Mouse (Mus musculus): Measurements from ENCODE around the gene Abca7.
"Not testable (repeated sequence)": the region's sequence is repeated elsewhere in the genome, so short reads cannot be mapped to it uniquely, and the experiment has no call there.

Abca7 gene

GRCm38 (mm10) chr10:80044087-80044486 is 47.8 kb downstream of the Abca7 start:
- no peak for DNase-seq (ENCODE audit: extremely low read depth, low read depth)

DNA sequence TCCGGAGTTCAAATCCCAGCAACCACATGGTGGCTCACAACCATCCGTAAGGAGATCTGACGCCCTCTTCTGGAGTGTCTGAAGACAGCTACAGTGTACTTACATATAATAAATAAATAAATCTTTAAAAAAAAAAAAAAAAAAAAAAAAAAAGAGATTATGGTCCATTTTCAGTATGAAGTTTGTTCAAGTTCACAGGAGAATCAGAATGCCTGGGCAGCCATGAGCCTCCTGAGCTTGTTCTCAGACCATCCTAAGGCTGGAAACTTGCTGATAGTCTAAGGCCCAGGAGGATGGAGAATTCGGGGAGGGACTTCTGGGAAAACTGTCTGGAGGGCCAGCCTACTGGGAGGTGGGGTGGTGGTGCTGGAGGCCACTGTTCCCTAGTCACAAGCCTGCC is 49.1 kb downstream of the Abca7 start:
- not testable (repeated sequence) for DNase-seq (ENCODE audit: extremely low read depth, low read depth)

GRCm38 (mm10) chr10:80045766-80046165 is 49.5 kb downstream of the Abca7 start:
- no peak for DNase-seq (ENCODE audit: extremely low read depth, low read depth)

DNA sequence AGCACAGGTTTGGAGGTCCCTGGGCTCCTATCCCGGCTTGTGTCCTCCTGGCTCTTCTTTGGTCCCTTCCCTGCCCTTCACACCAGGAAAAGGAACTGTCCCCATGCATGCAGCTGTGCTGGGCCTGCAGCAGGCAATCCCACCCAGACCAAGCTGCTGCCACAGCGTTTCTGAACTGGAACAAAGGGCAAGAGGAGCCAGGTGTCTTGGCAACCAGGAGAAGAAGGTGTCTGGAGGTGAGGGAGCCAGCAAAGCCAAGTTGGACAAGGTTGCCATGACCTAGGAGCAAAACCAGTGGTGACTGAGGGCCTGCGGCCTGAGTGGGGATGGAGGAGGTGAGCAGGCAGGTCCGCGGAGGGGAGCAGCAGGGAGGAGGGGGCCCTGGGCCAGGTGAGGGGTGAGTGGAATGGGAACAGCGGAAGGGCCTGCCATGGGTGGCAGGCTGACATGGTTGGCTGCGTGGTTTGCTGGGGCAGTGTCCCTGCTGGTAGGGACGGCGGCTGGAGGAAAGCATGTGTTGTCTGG is 50.8 kb downstream of the Abca7 start, which contains the start of gene Gpx4:
Gene Gpx4 (plus strand): TSS at position 126 of the 525 bp plus-strand sequence.
- no peak for DNase-seq (ENCODE audit: extremely low read depth, low read depth)

DNA sequence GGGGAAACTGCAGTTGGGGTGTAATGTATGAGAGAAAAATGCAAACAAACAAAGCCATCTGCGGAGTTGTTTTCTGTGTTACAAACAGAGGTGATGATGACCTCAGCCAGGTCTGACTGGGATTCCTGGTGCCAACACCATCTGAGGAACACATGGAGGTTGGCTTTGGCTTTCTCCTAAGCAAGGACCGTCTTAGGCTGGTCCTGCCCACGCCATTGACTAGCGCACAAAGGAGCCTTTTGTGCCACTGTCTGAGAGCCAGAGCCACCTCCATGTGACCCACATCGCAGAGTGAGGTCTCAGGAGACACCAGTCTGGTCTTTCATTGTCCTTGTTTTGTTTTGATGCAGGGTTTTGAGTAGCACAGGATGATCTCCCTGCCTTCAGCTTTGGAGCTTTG is 52.1 kb downstream of the Abca7 start:
- no peak for DNase-seq (ENCODE audit: extremely low read depth, low read depth)

DNA sequence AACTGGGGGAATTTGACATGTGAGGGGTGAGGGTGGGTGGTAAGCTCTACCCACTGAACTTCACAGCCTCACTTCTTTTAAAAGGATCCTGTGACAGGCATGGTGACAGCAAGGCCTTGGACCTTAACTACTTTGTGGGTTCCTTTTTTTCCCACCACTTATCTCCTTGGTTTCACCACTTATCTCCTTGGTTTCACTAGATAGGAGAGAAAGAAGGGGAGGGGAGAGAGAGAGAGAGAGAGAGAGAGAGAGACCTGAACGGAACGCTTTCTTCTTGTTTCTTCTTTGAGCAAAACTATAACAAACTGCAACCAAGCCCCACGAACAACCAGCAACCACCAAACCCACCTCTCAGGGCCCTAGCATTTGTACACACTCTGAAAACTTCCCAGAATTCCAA is 52.5 kb downstream of the Abca7 start:
- no peak for DNase-seq (ENCODE audit: extremely low read depth, low read depth)

GRCm38 (mm10) chr10:80050244-80050643 is 54.0 kb downstream of the Abca7 start:
- no peak for DNase-seq (ENCODE audit: extremely low read depth, low read depth)

DNA sequence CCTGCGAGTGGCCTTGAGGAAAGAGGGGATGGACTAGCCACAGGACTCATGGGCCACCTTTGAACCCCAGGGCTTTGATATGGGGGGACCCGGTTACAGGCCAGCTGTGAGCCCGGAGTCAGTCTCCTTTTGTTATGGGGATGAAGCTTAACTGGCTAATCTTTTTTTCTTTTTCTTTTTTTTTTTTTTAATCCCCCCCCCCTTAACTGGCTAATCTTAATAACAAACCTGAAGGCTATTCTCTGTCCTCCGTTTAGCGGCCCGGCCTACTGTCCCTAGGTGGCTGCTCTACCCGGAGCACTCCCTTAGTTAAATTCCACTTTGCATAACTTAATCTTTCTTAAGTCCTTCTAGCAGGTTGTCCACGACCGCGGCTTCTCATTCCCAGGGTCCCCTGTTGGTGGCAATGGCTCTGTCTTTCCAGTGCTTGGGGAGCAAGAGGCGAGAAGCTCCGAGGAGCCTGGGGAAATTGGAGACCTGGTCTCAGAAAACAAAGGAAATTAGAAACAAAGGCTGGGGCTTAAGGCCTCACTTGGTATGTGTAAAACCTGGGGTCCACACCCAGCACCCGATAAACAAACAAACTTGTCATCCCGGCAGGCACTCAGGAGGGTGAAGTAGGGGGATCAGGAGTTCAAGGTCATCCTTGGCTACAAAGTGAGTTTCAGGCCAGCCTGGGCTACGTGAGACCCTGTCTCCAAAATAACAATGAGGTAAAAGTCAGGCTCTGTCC is 54.8 kb downstream of the Abca7 start:
- no peak for DNase-seq (ENCODE audit: extremely low read depth, low read depth)

DNA sequence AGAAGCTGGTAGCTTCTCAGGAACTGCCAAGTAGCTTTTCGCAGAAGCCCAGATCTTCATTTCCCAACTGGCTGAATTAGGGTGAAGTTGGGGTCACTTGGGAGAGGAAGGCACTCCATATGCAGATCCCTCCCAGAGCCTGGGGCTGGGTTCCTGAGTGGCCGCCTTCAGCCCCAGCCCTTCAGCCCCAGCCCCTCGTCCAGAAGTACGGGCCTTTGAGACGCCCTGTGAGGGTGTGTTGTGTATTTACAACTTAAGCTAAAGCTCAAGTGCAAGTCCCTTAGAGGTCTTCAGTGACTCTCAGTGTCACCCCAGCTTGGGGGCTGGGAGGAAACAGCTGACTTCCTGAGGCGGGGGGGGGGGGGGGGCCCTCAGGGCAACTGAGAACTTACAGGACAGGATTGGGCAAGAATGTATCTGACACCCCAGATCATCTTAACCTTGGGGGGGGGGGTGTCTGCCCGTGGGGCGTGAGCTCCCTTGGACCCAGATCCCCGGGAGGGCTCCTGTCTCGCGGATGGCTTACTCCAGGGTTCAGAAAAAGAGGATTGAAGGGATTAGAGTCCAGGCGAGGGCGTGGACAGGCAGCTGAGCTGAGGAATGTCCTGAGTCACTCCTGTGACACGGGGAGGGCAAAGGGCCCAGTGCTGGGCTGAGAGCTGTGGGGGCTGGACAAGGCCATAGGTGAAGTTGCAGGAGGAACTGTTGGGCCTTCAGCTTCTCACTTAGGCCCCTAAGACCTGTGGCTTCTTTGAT is 55.5 kb downstream of the Abca7 start:
- no peak for DNase-seq (ENCODE audit: extremely low read depth, low read depth)

DNA sequence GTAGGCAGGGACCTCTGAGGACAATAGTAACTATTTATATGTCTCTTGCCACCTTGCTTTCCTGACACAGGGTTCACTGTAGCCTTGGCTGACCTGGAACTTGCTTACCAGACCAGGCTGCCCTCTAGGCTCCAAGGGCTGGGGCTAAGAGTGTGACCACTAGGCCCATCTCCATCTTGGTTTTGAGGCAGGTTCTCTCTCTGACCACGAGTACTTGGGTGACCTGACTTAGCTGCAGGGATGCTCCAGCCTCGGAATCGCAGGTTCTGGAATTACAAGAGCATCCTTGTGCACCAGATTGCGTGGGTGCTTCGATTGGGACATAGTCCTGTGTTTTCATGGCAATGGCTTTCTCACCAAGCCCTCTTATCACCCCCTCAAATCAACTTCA is 56.1 kb downstream of the Abca7 start:
- DNase-seq (ENCODE audit: extremely low read depth, low read depth) = no peak

DNA sequence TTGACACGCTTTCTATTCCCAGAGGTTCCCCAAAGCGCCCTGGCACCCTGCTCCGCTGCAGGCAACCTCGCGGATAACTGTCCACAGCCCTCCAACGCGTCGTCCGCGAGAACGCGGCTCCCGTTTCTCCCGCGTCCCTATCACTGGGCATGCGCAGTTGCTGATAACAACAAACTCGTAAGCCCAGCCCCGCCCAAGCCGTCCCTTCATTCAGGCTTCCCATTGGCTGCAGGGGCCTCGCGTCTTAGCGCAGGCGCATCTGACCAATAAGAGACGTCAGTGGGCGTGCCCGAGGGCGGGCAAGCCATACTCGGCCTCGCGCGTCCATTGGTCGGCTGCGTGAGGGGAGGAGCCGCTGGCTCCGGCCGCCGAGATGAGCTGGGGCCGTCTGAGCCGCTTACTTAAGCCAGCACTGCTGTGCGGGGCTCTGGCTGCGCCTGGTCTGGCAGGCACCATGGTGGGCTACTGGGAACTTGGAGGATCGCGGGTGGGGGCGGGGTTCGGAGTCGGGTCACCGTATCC is 57.0 kb downstream of the Abca7 start:
- DNase-seq (ENCODE audit: extremely low read depth, low read depth) = peak; percentile 96

DNA sequence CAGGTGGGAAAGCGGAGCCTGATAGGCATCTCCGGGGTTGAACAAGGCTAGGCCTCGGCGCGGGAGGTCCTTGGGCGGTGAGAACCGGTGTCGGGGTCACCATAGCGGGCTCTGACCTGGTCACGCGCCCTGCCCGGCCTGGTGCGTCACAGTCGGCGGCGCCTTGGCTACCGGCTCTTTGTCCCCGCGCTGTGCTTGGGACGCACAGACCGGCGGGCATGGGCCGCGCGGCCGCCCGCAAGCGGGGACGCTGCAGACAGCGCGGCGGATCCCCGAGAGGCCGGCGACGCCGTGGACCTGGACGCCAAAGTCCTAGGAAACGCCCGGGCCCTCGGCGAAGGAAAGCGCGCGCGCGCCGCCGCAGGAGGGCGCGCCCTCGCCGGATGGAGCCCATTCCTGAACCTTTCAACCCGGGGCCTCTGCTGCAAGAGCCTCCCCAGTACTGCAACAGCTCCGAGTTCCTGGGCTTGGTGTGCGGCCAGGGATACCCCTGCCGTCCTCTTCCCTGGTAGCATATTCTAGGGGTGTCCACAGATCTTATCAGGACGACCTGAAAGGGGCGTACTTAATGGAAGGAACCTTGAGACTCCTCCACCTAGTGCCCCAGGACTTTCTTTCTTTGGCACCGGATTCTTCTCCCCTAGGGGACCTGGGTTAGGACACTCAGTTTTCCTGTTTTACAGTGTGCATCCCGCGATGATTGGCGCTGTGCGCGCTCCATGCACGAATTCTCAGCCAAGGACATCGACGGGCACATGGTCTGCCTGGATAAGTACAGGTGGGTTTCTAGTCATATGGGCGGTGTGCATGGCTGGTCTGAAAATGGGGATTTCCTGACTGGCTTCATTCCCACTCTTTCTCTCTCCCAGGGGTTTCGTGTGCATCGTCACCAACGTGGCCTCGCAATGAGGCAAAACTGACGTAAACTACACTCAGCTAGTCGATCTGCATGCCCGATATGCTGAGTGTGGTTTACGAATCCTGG is 57.8 kb downstream of the Abca7 start:
- no peak for DNase-seq (ENCODE audit: extremely low read depth, low read depth)

GRCm38 (mm10) chr10:80054911-80055310 is 58.6 kb downstream of the Abca7 start:
- not testable (repeated sequence) for DNase-seq (ENCODE audit: extremely low read depth, low read depth)

- no peak for DNase-seq (ENCODE audit: extremely low read depth, low read depth)
These were observed 59.1 kb downstream of the Abca7 start for GRCm38 (mm10) chr10:80055364-80055763.

DNA sequence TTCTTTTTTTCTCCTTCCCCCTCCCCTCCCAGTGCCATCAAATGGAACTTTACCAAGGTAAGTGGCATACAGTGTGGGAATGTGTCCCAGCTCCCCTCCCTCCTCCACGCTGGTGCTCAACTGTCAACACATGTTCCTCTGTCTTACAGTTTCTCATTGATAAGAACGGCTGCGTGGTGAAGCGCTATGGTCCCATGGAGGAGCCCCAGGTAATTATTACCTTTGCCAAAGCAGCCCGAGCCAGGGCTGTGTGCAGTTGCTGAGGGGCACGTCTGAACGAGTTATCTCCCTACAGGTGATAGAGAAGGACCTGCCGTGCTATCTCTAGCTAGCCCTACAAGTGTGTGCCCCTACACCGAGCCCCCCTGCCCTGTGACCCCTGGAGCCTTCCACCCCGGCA is 59.6 kb downstream of the Abca7 start:
- no peak for DNase-seq (ENCODE audit: extremely low read depth, low read depth)

DNA sequence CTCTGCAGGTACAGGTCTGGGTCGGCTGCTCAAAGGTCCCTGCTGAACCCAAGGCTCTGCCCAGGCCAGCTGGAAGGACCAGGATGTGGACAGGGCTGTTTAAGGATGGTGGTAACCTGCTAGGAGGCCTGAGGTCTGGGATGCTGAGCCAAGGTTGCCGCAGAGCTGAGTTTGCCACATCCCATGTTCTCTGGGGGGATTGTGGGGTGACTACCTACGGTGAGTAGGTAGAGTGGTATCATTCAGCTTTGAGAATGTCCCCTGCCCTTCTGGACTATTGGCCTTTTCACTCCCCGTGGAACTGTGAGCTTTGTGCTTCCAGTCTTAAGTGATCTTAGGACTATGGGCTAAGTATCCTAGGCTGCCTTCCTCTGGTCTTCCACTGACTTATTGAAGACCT is 60.2 kb downstream of the Abca7 start:
- no peak for DNase-seq (ENCODE audit: extremely low read depth, low read depth)

- no peak for DNase-seq (ENCODE audit: extremely low read depth, low read depth)
These were observed 60.8 kb downstream of the Abca7 start for GRCm38 (mm10) chr10:80056976-80057682.

DNA sequence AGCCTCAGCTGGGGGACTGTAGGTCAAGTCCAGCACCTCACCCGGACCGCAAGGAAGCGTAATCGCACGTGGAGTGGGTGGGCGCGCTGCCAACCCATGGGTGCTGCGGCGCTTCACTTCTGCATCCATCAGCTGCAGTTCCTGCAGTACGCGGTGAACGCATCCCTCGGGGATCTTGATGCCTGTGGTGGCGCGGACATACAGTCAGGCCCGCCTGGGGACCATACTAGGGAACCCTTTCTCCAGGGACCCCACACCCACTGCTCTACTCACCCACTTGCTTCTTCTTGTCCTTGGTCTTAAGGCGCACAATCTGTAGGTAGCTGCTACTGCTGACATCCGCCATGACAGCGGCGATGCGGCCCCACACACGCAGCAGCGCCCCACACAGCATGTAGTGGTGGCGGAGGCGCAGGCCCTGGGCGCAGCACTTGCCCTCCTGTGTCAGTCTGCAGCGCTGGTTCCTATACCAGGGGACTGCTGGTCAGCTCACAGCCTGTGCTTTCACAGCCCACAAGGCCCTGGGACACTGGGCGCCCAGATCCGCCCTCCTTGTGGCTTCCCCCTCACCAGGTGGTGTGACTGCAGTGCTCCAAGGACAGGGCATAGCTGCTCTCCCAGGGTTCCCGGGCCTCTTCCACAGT is 61.5 kb downstream of the Abca7 start:
- no peak for DNase-seq (ENCODE audit: extremely low read depth, low read depth)

GRCm38 (mm10) chr10:80063104-80063503 is 66.8 kb downstream of the Abca7 start:
- no peak for DNase-seq (ENCODE audit: extremely low read depth, low read depth)

All from MEL-GATA-1-ER (cell line).